Mouse (Mus musculus): ENCODE measurements at regions not wholly inside any gene's neighbourhood (a gene's known extent, or its start where the extent isn't known, plus 50 kb on each side); places are given as distances from the start of the nearest gene placed in this dataset.

DNA sequence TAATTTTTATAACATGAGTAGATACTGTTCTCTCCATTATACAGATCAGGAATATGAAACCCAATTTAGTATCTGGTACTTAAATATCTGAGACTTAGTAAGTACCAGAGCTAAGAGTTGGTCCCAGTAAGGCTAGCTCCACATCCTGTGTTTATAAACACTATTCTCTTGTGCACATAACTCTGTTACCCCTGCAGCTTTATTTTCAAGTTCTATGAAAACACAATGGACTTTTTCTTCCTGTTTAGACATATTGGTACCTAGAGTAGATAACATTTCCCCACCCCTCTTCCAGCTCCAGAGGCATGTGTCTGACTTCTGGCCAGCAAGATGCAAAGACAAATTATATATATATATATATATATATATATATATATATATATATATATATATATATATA, 216.8 kb downstream of the Gm826 start:
- H3K36me3 ChIP-seq (ENCODE audit: control insufficient read depth, insufficient read depth, low read length), result no peaks in the 10 kb centered on the region
- no peak overlapping the region for H3K4me3 ChIP-seq (ENCODE audit: low read depth, low read length)

DNA sequence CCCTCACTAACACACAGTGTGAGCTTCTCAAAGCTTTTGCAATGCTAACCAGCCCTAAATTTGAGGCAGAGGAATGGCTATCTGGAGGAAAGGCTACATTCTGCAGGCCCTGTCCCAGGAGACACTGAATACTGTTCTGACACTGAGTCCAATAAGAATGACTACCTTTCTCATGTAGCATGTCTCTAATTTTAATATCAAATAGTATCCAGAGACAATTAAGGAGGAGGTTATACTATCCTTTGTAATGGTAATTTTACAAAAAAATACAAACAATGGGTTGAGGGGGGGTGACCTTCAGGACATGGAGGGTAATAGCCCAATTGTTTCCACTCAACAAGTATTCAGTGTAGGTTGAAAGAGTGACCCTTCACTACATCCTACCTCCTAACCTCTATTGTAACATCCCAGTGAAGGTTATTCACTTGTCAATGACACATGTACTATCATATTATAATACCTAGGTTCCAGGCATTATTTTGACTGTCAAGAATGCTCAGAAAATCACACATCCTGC, 222.7 kb downstream of the Gm826 start:
- no peak overlapping the region for H3K27ac ChIP-seq (ENCODE audit: insufficient read depth, low read depth, low read length)

More for the DNA sequence above, 216.8 kb downstream of the Gm826 start:
- H3K27me3 ChIP-seq (ENCODE audit: control insufficient read depth, insufficient read depth, low read length), result no peaks in the 10 kb centered on the region
- no peak for TF ChIP-seq CTCF (IDR thresholded peaks at IDR 0.05; ENCODE audit: extremely low read depth, insufficient read length, insufficient replicate concordance, low read depth, low read length)
- TF ChIP-seq POLR2A (IDR thresholded peaks at IDR 0.05; ENCODE audit: low read depth, low read length), result no peak
- H3K4me1 ChIP-seq (ENCODE audit: control insufficient read depth, insufficient read depth, insufficient read length, low read length), result no peaks in the 10 kb centered on the region
- no peak overlapping the region for H3K27ac ChIP-seq (ENCODE audit: insufficient read depth, low read depth, low read length)

DNA sequence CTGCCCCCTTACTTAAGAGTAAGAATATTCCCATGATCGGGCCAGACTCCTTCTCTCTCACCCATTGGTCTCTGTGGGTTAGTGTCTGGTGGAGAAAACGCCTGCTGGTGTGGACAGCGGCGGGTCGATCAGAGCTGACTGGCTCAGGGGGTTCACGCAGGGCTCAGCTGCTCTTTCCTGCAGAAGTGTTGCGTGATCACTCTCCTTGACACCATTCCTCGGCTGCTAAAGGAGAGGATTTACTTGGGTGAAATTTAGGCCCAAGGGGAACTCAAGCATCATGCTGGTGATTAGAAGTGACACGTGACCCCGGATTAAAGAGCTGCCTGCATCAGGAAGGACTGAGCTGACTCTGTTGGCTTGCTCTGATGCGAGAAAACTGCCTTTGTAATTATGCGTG, 240.9 kb downstream of the Gm826 start:
- TF ChIP-seq POLR2A (IDR thresholded peaks at IDR 0.05; ENCODE audit: low read depth, low read length) (no peak), CTCF (IDR thresholded peaks at IDR 0.05; ENCODE audit: extremely low read depth, insufficient read length, insufficient replicate concordance, low read depth, low read length) (no peak)
- Histone ChIP-seq H3K27me3 (ENCODE audit: control insufficient read depth, insufficient read depth, low read length) (no peaks in the 10 kb centered on the region), H3K36me3 (ENCODE audit: control insufficient read depth, insufficient read depth, low read length) (no peaks in the 10 kb centered on the region), H3K4me1 (ENCODE audit: control insufficient read depth, insufficient read depth, insufficient read length, low read length) (no peaks in the 10 kb centered on the region), H3K4me3 (ENCODE audit: low read depth, low read length) (no peak overlapping the region), H3K27ac (ENCODE audit: insufficient read depth, low read depth, low read length) (no peak overlapping the region)
- 48% methylated on average over 12 of the region's 12 CpGs for WGBS

More for the DNA sequence above, 222.7 kb downstream of the Gm826 start:
- Histone ChIP-seq H3K27me3 (ENCODE audit: control insufficient read depth, insufficient read depth, low read length) (no peaks in the 10 kb centered on the region), H3K36me3 (ENCODE audit: control insufficient read depth, insufficient read depth, low read length) (no peaks in the 10 kb centered on the region), H3K4me3 (ENCODE audit: low read depth, low read length) (no peak overlapping the region), H3K4me1 (ENCODE audit: control insufficient read depth, insufficient read depth, insufficient read length, low read length) (no peaks in the 10 kb centered on the region)
- TF ChIP-seq CTCF (IDR thresholded peaks at IDR 0.05; ENCODE audit: extremely low read depth, insufficient read length, insufficient replicate concordance, low read depth, low read length) (no peak), POLR2A (IDR thresholded peaks at IDR 0.05; ENCODE audit: low read depth, low read length) (no peak)

DNA sequence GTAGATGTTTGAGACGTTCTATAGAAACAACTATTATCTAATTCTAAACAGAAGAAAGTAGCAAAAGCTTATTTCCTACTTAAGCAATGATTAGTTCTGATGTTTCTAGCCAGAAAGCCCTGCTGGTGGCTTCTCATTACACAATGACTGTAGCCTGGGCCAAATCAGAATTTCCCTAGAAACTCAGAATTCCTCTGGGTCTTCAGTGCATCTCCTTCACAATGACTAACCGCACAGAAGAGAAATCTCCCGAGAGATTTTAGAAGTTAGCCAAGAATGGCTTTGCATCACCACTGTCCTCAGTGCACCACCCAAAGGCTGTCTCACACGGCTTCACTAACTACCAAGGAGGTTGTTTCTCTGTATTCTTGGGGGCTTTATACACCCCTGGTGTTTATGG, 248.0 kb downstream of the Gm826 start:
- no peaks in the 10 kb centered on the region for H3K27me3 ChIP-seq (ENCODE audit: control insufficient read depth, insufficient read depth, low read length)
- H3K27ac ChIP-seq (ENCODE audit: insufficient read depth, low read depth, low read length), result no peak overlapping the region
- WGBS, result 66% methylated on average over 4 of the region's 4 CpGs
- no peak overlapping the region for H3K4me3 ChIP-seq (ENCODE audit: low read depth, low read length)
- H3K36me3 ChIP-seq (ENCODE audit: control insufficient read depth, insufficient read depth, low read length), result no peaks in the 10 kb centered on the region
- no peak for TF ChIP-seq CTCF (IDR thresholded peaks at IDR 0.05; ENCODE audit: extremely low read depth, insufficient read length, insufficient replicate concordance, low read depth, low read length)
- TF ChIP-seq POLR2A (IDR thresholded peaks at IDR 0.05; ENCODE audit: low read depth, low read length), result no peak
- H3K4me1 ChIP-seq (ENCODE audit: control insufficient read depth, insufficient read depth, insufficient read length, low read length), result no peaks in the 10 kb centered on the region

DNA sequence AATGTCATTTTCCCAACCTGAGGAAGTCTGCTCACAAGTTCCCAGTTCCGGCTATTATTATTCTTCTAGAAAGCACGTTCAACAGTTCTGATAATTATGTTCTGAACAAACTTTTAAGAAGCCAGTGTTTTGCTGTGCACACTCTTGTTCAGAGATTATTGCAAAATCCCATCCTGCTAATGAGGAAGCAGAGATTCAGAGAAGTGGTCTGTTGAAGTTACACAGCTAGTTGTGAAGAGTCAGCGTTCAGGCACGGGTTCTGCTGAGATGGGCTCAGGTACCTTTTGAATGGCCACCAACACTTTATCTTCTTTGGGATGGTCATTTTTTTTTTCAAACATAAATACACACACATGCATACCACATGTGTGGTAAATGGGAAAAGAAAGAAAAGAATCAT, 250.3 kb downstream of the Gm826 start:
- no peaks in the 10 kb centered on the region for H3K4me1 ChIP-seq (ENCODE audit: control insufficient read depth, insufficient read depth, insufficient read length, low read length)
- 86% methylated on average over 4 of the region's 4 CpGs for WGBS
- H3K4me3 ChIP-seq (ENCODE audit: low read depth, low read length), result no peak overlapping the region
- TF ChIP-seq POLR2A (IDR thresholded peaks at IDR 0.05; ENCODE audit: low read depth, low read length), result no peak
- no peak for TF ChIP-seq CTCF (IDR thresholded peaks at IDR 0.05; ENCODE audit: extremely low read depth, insufficient read length, insufficient replicate concordance, low read depth, low read length)
- H3K27ac ChIP-seq (ENCODE audit: insufficient read depth, low read depth, low read length), result no peak overlapping the region
- no peaks in the 10 kb centered on the region for H3K27me3 ChIP-seq (ENCODE audit: control insufficient read depth, insufficient read depth, low read length)
- H3K36me3 ChIP-seq (ENCODE audit: control insufficient read depth, insufficient read depth, low read length), result no peaks in the 10 kb centered on the region

DNA sequence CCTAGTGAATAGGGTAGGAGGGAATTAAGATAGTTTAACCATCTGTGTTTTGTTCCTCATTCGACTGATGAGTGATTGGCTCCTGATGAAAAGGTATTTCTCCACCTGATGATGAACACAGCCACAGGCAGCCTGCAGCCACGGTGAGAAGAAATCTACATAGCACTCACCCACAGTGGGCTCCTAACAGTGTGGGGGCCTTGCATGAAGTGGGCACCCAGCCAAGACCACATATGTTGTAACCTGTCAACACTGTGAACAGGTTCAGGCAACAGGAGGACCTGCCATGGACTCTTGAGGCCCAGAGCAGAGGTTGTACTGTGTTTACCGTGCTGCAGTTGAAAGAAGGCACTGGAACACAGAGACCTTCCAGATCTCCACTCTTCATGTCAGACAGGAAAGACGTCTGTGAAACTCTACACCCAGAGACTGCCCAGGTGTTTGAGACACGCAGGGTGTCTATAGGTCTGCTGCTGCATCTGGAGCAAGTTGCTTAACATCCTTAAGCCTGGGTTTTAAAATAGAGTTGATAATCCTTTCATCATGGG, 251.8 kb downstream of the Gm826 start:
- WGBS, result 67% methylated on average over 5 of the region's 5 CpGs
- H3K4me1 ChIP-seq (ENCODE audit: control insufficient read depth, insufficient read depth, insufficient read length, low read length), result no peaks in the 10 kb centered on the region
- H3K4me3 ChIP-seq (ENCODE audit: low read depth, low read length), result no peak overlapping the region
- H3K27me3 ChIP-seq (ENCODE audit: control insufficient read depth, insufficient read depth, low read length), result no peaks in the 10 kb centered on the region
- no peak overlapping the region for H3K27ac ChIP-seq (ENCODE audit: insufficient read depth, low read depth, low read length)
- no peaks in the 10 kb centered on the region for H3K36me3 ChIP-seq (ENCODE audit: control insufficient read depth, insufficient read depth, low read length)
- TF ChIP-seq CTCF (IDR thresholded peaks at IDR 0.05; ENCODE audit: extremely low read depth, insufficient read length, insufficient replicate concordance, low read depth, low read length) (no peak), POLR2A (IDR thresholded peaks at IDR 0.05; ENCODE audit: low read depth, low read length) (no peak)

DNA sequence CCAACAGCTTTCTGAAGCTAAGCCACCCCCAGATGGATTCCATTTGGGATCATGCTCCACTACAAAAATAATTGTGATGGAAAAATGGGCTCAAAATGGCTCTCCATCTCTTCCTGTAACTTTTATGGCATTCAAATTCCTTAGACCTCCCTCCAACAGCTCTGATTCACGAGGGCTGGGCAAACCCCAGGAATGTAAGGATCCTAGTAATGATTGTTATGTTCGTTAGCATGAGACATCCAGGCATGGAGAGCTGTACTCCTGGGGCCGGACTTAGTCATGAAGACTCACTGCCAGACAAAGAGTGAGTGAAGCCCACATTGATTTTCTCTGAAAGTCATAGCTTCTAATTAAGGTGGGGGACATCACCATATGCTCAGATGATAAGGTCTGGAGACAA, 258.3 kb downstream of the Gm826 start:
- H3K4me3 ChIP-seq (ENCODE audit: low read depth, low read length), result no peak overlapping the region
- TF ChIP-seq POLR2A (IDR thresholded peaks at IDR 0.05; ENCODE audit: low read depth, low read length) (no peak), CTCF (IDR thresholded peaks at IDR 0.05; ENCODE audit: extremely low read depth, insufficient read length, insufficient replicate concordance, low read depth, low read length) (no peak)

More for the DNA sequence above, 258.3 kb downstream of the Gm826 start:
- 45% methylated on average over 3 of the region's 3 CpGs for WGBS
- Histone ChIP-seq H3K27me3 (ENCODE audit: control insufficient read depth, insufficient read depth, low read length) (no peaks in the 10 kb centered on the region), H3K36me3 (ENCODE audit: control insufficient read depth, insufficient read depth, low read length) (no peaks in the 10 kb centered on the region), H3K4me1 (ENCODE audit: control insufficient read depth, insufficient read depth, insufficient read length, low read length) (no peaks in the 10 kb centered on the region), H3K27ac (ENCODE audit: insufficient read depth, low read depth, low read length) (no peak overlapping the region)
